Mouse (Mus musculus) intestine, embryonic 15.5 days (tissue): ENCODE results near the gene Ppt2. TPM values are rescaled to one million over a fixed set of nuclear protein-coding genes. Genes with fewer than 3 reads are reported as not detected.
A peak's percentile ranks its signal among the peaks of the same experiment; 100 is the strongest.

Experiments
- ATAC-seq: fragments of 200-750 bp; cut with Nextera tagmentation; 2 replicates; pipeline ENCODE4 v1.8.0; 2017; ENCODE audit warnings: moderate TSS enrichment, moderate library complexity
- H3K27ac ChIP-seq: fragments of 300-500 bp; sonication (generic); 2 replicates; pipeline ENCODE4 v1.5.1; 2015; ENCODE audit warnings: mild to moderate bottlenecking, inconsistent platforms
- H3K27me3 ChIP-seq: fragments of 300-500 bp; sonication (generic); replicated peaks from 2 replicates; pipeline ENCODE4 v1.6.1; 2015; ENCODE audit warnings: inconsistent platforms
- H3K36me3 ChIP-seq: fragments of 300-500 bp; sonication (generic); 2 replicates; pipeline ENCODE4 v1.6.1; 2015; ENCODE audit warnings: inconsistent platforms
- H3K4me1 ChIP-seq: fragments of 300-500 bp; sonication (generic); replicated peaks from 2 replicates; pipeline ENCODE4 v1.6.1; 2015; ENCODE audit warnings: inconsistent platforms
- H3K4me2 ChIP-seq: fragments of 300-500 bp; sonication (generic); replicated peaks from 2 replicates; pipeline ENCODE4 v1.6.1; 2015; ENCODE audit warnings: mild to moderate bottlenecking, inconsistent platforms
- H3K4me3 ChIP-seq: fragments of 300-500 bp; sonication (generic); replicated peaks from 2 replicates; pipeline ENCODE4 v1.5.1; 2015; ENCODE audit warnings: inconsistent platforms
- H3K9ac ChIP-seq: fragments of 300-500 bp; sonication (generic); 2 replicates; pipeline ENCODE4 v1.6.1; 2015; ENCODE audit warnings: inconsistent platforms
- H3K9me3 ChIP-seq: fragments of 300-500 bp; sonication (generic); 2 replicates; pipeline ENCODE4 v1.6.1; 2016; ENCODE audit warnings: inconsistent platforms
- WGBS: fragments of 180-500 bp; shearing (Covaris S2); methylation state at CpG from one replicate; pipeline ENCODE4 v1.1.7; 2015; 5-methylcytosine and 5-hydroxymethylcytosine counted together
- polyA plus RNA-seq: library from polyadenylated mRNA; unstranded; fragments of >200 nt; fragmentation: Nextera tagmentation; extraction: Ambion mirVana; gene quantifications from 2 replicates; pipeline ENCODE4 v1.2.1, GENCODE M21; 2015

The Ppt2 gene
- polyA plus RNA-seq, 1 experiment from 2014 or later, result 27.8 TPM

DNA sequence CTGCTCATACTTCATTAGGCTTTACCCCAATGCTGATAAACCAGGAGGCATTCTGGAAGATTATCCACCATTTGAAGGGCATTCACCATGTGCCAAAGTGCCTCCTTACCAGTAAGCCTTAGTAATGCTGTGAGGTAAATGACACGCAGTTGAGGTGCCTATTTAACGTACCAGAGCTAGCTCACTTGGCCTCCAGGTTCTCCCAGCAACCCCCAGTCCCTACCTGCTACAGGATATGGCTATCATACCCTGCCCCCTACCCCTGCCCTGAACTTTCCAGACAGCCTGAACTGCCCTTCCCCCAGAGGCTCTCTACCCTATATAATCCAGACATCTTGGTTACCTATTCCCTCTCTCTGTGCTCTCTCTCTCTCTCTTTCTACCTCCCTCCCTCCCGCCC lies 39.5 kb downstream of the Ppt2 start:
- no peaks in the 10 kb centered on the region for H3K36me3 ChIP-seq
- H3K27me3 ChIP-seq, result no peaks in the 10 kb centered on the region
- H3K4me3 ChIP-seq, result no peak overlapping the region
- H3K27ac ChIP-seq, result no peak overlapping the region
- peaks cover 48% of the 10 kb centered on the region for H3K4me1 ChIP-seq
- 69% methylated on average over 3 of the region's 3 CpGs for WGBS
- H3K9me3 ChIP-seq, result no peaks in the 10 kb centered on the region
- no peak for ATAC-seq
- peak overlapping the region; percentile 82; the same call in 1 of the 2 replicates for H3K4me2 ChIP-seq
- H3K9ac ChIP-seq, result no peak overlapping the region

- ATAC-seq, result no peak
- Histone ChIP-seq H3K27me3 (no peaks in the 10 kb centered on the region), H3K9me3 (no peaks in the 10 kb centered on the region), H3K4me1 (peaks cover 43% of the 10 kb centered on the region), H3K4me2 (peak overlapping the region; percentile 82), H3K4me3 (peak overlapping the region; percentile 65), H3K9ac (peak overlapping the region; percentile 96), H3K36me3 (no peaks in the 10 kb centered on the region), H3K27ac (peak overlapping the region; percentile 94)
- WGBS, result 3% methylated on average over 19 of the region's 19 CpGs
Measured at GRCm38 (mm10) chr17:34587814-34588213, 40.5 kb downstream of the Ppt2 start.

DNA sequence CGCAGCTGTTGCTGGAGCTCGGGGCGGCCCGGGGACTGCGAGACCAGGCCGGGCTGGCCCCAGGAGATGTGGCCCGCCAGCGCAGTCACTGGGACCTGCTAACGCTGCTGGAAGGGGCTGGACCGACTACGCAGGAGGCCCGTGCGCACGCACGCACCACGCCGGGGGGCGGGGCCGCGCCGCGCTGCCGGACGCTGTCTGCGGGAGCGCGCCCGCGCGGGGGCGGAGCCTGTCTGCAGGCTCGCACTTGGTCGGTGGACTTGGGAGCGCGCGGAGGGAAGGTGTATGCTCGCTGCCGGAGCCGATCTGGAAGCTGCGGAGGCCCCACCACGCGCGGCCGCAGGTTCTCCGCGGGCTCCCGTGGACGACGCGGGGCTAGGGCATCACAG lies 40.9 kb downstream of the Ppt2 start:
- Histone ChIP-seq H3K9ac (peak overlapping the region; percentile 96), H3K27ac (peak overlapping the region; percentile 94), H3K9me3 (no peaks in the 10 kb centered on the region), H3K4me2 (peak overlapping the region; percentile 82), H3K27me3 (no peaks in the 10 kb centered on the region), H3K4me1 (peaks cover 43% of the 10 kb centered on the region), H3K36me3 (no peaks in the 10 kb centered on the region), H3K4me3 (peak overlapping the region; percentile 65)
- peak; percentile 90 for ATAC-seq
- under 1% methylated on average over 50 of the region's 50 CpGs for WGBS

- Histone ChIP-seq H3K9me3 (no peaks in the 10 kb centered on the region), H3K9ac (peak overlapping the region; percentile 96), H3K27me3 (no peaks in the 10 kb centered on the region), H3K4me3 (peak overlapping the region; percentile 65), H3K27ac (peak overlapping the region; percentile 94), H3K36me3 (no peaks in the 10 kb centered on the region), H3K4me1 (peaks cover 43% of the 10 kb centered on the region), H3K4me2 (peak overlapping the region; percentile 82)
- WGBS, result under 1% methylated on average over 38 of the region's 38 CpGs
- ATAC-seq, result peak; percentile 88
Measured at GRCm38 (mm10) chr17:34586796-34587422, 41.4 kb downstream of the Ppt2 start.

DNA sequence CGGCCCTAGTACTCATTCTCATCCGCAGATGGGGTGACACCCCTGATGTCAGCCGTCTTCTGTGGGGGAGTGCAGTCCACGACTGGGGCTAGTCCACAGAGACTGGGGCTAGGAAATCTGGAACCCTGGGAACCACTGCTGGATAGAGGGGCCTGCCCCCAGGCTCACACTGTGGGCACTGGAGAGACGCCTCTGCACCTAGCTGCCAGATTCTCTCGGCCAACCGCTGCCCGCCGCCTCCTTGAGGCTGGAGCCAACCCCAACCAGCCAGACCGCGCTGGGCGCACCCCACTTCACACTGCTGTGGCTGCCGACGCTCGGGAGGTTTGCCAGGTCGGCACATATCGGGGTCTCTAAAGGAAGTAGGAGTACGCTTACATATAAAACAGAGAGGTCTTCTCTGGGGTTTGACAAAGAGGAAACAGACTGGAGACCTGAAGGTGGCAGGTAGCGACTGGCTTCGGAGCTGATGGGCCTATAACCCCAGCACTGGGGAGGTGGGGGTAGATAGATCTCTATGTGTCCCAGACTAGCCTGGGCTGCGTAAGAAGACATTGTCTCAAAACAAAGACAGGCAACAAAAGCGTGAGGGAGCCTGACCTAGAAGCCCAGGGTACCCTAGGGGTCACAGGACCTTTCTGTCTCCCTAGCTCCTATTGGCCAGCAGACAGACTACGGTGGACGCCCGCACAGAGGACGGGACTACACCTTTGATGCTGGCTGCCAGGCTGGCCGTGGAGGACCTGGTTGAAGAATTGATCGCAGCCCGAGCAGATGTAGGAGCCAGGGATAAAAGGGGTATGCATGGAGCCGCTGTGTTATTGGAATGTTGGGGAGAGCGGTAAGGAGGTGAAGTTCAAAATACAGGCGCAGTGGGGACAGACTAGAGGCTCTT lies 42.2 kb downstream of the Ppt2 start:
- WGBS, result 31% methylated on average over 32 of the region's 32 CpGs
- no peak for ATAC-seq
- H3K27ac ChIP-seq, result peak overlapping the region; percentile 94

GRCm38 (mm10) chr17:34585121-34585520 lies 43.2 kb downstream of the Ppt2 start:
- 88% methylated on average over 8 of the region's 8 CpGs for WGBS
- Histone ChIP-seq H3K4me3 (no peak overlapping the region), H3K4me2 (no peak overlapping the region), H3K27me3 (no peaks in the 10 kb centered on the region), H3K4me1 (peaks cover 26% of the 10 kb centered on the region), H3K9ac (no peak overlapping the region), H3K27ac (no peak overlapping the region), H3K36me3 (no peaks in the 10 kb centered on the region), H3K9me3 (no peaks in the 10 kb centered on the region)
- ATAC-seq, result no peak

More for the DNA sequence above, 42.2 kb downstream of the Ppt2 start:
- no peaks in the 10 kb centered on the region for H3K36me3 ChIP-seq
- no peaks in the 10 kb centered on the region for H3K9me3 ChIP-seq
- peak overlapping the region; percentile 65 for H3K4me3 ChIP-seq
- H3K27me3 ChIP-seq, result no peaks in the 10 kb centered on the region
- H3K9ac ChIP-seq, result peak overlapping the region; percentile 96
- peaks cover 36% of the 10 kb centered on the region for H3K4me1 ChIP-seq
- peak overlapping the region; percentile 82 for H3K4me2 ChIP-seq

- H3K36me3 ChIP-seq, result no peaks in the 10 kb centered on the region
- 88% methylated on average over 8 of the region's 8 CpGs for WGBS
- H3K4me1 ChIP-seq, result peaks cover 16% of the 10 kb centered on the region
- no peak overlapping the region for H3K27ac ChIP-seq
- H3K27me3 ChIP-seq, result no peaks in the 10 kb centered on the region
- no peaks in the 10 kb centered on the region for H3K9me3 ChIP-seq
- no peak for ATAC-seq
- no peak overlapping the region for H3K4me2 ChIP-seq
- H3K9ac ChIP-seq, result no peak overlapping the region
- no peak overlapping the region for H3K4me3 ChIP-seq
Measured at GRCm38 (mm10) chr17:34583819-34584218, 44.5 kb downstream of the Ppt2 start.

GRCm38 (mm10) chr17:34583397-34583796 lies 44.9 kb downstream of the Ppt2 start:
- Histone ChIP-seq H3K9me3 (no peaks in the 10 kb centered on the region), H3K4me1 (peaks cover 11% of the 10 kb centered on the region), H3K27me3 (no peaks in the 10 kb centered on the region), H3K4me3 (no peak overlapping the region), H3K9ac (no peak overlapping the region), H3K36me3 (no peaks in the 10 kb centered on the region), H3K27ac (no peak overlapping the region), H3K4me2 (no peak overlapping the region)
- 55% methylated on average over 7 of the region's 7 CpGs for WGBS
- ATAC-seq, result no peak

DNA sequence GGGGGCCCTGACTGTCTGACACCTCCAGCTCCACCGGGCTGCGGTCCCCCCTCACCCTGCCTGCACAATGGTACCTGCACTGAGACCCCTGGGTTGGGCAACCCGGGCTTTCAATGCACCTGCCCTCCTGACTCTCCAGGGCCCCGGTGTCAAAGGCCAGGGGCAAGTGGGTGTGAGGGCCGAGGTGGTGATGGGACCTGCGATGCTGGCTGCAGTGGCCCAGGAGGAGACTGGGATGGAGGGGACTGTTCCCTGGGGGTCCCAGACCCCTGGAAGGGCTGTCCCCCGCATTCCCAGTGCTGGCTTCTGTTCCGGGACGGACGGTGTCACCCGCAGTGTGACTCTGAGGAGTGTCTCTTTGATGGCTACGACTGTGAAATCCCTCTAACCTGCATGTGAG lies 45.8 kb downstream of the Ppt2 start:
- Histone ChIP-seq H3K4me3 (no peak overlapping the region), H3K4me1 (peaks cover 8% of the 10 kb centered on the region; the same call in 1 of the 2 replicates), H3K27ac (no peak overlapping the region), H3K36me3 (no peaks in the 10 kb centered on the region), H3K27me3 (no peaks in the 10 kb centered on the region), H3K4me2 (no peak overlapping the region), H3K9me3 (no peaks in the 10 kb centered on the region), H3K9ac (no peak overlapping the region)
- WGBS, result 82% methylated on average over 12 of the region's 12 CpGs
- ATAC-seq, result no peak

- Histone ChIP-seq H3K4me3 (no peak overlapping the region), H3K27me3 (no peaks in the 10 kb centered on the region), H3K36me3 (no peaks in the 10 kb centered on the region), H3K9ac (no peak overlapping the region), H3K4me2 (no peak overlapping the region), H3K4me1 (peaks cover 7% of the 10 kb centered on the region; the same call in 1 of the 2 replicates), H3K9me3 (no peaks in the 10 kb centered on the region), H3K27ac (no peak overlapping the region)
- ATAC-seq, result no peak
- 93% methylated on average over 3 of the region's 3 CpGs for WGBS
Measured at GRCm38 (mm10) chr17:34578070-34578469, 50.2 kb downstream of the Ppt2 start.

DNA sequence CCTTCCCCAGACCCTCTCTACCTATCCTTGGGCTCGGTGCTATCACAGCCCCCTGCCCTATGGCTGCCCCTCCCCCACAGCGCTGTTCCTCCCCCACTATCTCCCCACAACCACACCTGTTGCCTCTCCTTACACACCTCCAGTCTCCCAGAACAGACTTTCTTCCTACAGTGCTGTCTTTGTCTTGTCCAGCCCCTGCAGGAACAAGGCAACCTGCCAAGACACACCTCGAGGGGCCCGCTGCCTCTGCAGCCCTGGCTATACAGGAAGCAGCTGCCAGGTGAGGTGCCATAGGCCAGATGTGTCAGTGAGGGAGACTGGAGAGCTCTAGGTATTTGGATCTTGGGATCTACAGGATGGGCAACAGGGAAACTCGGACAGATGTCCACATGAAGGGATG lies 51.7 kb downstream of the Ppt2 start:
- peak; percentile 89 for ATAC-seq

GRCm38 (mm10) chr17:34572361-34572760 lies 55.9 kb downstream of the Ppt2 start:
- 12% methylated on average over 15 of the region's 15 CpGs for WGBS
- H3K27me3 ChIP-seq, result no peaks in the 10 kb centered on the region
- H3K4me1 ChIP-seq, result peaks cover 9% of the 10 kb centered on the region; the same call in 1 of the 2 replicates
- no peak overlapping the region for H3K4me3 ChIP-seq
- no peak overlapping the region for H3K4me2 ChIP-seq
- no peaks in the 10 kb centered on the region for H3K9me3 ChIP-seq
- no peaks in the 10 kb centered on the region for H3K36me3 ChIP-seq
- no peak overlapping the region for H3K9ac ChIP-seq
- no peak overlapping the region for H3K27ac ChIP-seq
- ATAC-seq, result no peak

More for the DNA sequence above, 51.7 kb downstream of the Ppt2 start:
- Histone ChIP-seq H3K36me3 (no peaks in the 10 kb centered on the region), H3K27me3 (no peaks in the 10 kb centered on the region), H3K4me2 (no peak overlapping the region), H3K9me3 (no peaks in the 10 kb centered on the region), H3K27ac (peak overlapping the region; percentile 66), H3K4me3 (no peak overlapping the region), H3K4me1 (peaks cover 9% of the 10 kb centered on the region; the same call in 1 of the 2 replicates), H3K9ac (no peak overlapping the region)
- WGBS, result 60% methylated on average over 5 of the region's 5 CpGs
